Mouse (Mus musculus) common myeloid progenitor, adult 5-6 weeks (primary cell): Measurements from ENCODE around the gene Nradd. TPM values are rescaled to one million over a fixed set of nuclear protein-coding genes. Genes with fewer than 3 reads are reported as not detected.

ENCODE experiments used
- ATAC-seq: replicated peaks from 2 replicates; pipeline ENCODE4 v1.8.0; 2016; ENCODE audit warnings: low read depth, mild to moderate bottlenecking, moderate TSS enrichment, inconsistent platforms; ENCODE audit not compliant: poor library complexity, severe bottlenecking
- total RNA-seq: library from RNA; stranded (forward); fragments of 200-1000, 187-1606 nt; gene quantifications from 2 replicates; pipeline ENCODE4 v1.2.3, GENCODE M21; 2017

Gene Nradd
- total RNA-seq, 1 experiment from 2014 or later: 5.8 TPM

DNA sequence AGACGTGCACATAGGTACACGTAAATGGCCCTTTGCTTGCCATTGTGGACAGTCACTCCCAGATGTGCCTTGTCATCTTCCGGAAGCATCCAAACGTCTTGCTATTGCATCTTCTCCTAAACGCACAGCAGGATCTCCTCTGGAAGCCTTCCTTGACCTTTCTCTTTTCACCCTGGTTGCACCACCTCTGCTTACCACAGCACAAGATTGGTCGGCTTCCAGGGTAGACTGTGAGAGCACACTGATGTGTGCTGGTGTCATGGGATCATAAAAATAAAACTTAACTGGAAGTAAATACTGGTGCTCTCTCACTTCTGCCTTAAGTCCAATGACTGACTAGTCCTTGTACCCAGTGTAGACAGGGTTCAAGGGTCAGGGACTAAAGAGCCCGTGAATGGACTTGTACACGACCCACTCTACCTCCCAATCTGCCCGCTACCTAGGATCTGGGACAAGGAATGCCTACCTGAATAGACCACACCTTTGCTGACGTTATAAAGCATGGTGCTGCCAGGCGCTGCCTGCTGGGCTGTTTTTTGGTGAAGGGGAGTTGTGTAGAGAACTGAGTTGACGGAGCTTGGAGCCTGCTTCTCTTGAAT, 1.5 kb downstream of the Nradd start:
- ATAC-seq: no peak

- ATAC-seq: no peak
Measured at GRCm38 (mm10) chr9:110620685-110621084, 3.6 kb downstream of the Nradd start.

DNA sequence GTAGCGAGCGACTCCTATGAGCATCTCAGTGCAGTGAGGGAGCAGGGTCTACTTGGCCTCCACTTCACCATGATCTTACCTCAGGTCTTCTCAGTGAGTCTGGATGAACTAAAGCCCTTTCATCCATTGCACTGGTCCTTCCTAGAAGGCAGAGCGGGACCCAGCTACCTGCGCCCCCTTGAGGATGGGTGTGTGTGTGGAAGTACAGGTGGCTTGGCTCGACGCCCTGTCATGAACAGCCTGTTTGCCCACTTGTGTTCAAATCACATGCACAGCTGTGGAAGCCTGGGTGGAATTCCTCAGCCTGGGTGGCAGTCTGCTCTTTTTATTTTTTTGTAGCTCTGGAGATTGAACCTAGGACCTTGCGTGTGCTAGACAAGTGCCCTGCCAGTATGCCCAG, 4.1 kb downstream of the Nradd start:
- 0 out of 2 replicates have a peak, but pooled peaks have one; percentile 21 for ATAC-seq

- ATAC-seq: no peak
Measured at GRCm38 (mm10) chr9:110617081-110617480, 7.2 kb downstream of the Nradd start.

DNA sequence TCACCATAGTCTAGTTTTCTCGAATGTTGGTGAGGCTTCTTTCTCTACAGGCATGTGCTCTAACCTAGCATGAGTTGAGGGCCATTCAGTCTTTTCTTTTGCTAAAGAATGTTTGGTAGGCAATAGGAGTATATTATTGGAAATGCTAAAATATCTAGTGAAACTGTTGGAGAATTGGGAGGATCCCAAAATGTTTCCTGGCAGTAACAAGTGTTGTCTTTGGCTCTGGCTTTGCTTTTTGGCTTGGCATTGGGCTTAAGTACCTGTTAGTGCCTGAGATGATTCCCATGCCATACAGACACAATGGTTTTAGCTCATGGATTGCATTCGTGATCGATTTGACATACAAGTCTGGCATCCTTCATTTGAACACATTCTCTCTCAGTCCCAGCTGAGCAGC, 12.8 kb downstream of the Nradd start:
- no peak for ATAC-seq

DNA sequence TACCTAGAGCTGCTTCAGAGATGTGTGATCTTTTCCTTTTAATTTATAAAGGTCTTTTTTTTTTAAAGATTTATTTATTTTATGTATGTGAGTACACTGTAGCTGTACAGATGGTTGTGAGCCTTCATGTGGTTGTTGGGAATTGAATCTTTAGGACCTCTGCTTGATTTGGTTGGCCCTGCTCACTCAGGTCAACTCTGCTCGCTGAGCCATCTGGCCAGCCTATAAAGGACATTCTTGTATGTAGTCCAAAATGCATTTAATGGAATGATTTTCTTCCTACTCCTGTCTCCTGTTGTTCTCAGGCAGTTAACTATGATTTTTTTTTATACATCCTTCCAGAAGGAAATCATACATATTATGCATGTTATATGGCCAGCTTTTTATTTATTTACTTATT, 40.7 kb downstream of the Nradd start:
- ATAC-seq: no peak

GRCm38 (mm10) chr9:110582161-110582560, 42.1 kb downstream of the Nradd start:
- ATAC-seq: no peak

Other genes with a start within 250 kb of the Nradd start
- gene Ptpn23, start 216.2 kb downstream of the Nradd start, total RNA-seq: 3.7 TPM in 2 replicates
- gene Ngp, start 204.7 kb downstream of the Nradd start, total RNA-seq: 114 and 131 TPM in 2 replicates
- gene Klhl18, start 147.8 kb downstream of the Nradd start, total RNA-seq: 8.7 and 10.1 TPM in 2 replicates
- 2.1 and 2.2 TPM in 2 replicates for gene Kif9, start 147.5 kb downstream of the Nradd start, total RNA-seq
- gene Setd2, start 91.9 kb downstream of the Nradd start, total RNA-seq: 181 and 254 TPM in 2 replicates
- gene Nbeal2, start 29.7 kb upstream of the Nradd start, total RNA-seq: 8.6 and 19.5 TPM in 2 replicates
- 88.7 and 112 TPM in 2 replicates for gene Ccdc12, start 32.1 kb upstream of the Nradd start, total RNA-seq
- not detected in 2 replicates for gene Myl3, start 117.4 kb upstream of the Nradd start, total RNA-seq
- gene Pth1r, start 122.7 kb upstream of the Nradd start, total RNA-seq: 0.23 TPM in 1 of 2 replicates, not detected in the other
- not detected in 2 replicates for gene Prss42, start 173.7 kb upstream of the Nradd start, total RNA-seq
- not detected in 2 replicates for gene Prss44, start 189.5 kb upstream of the Nradd start, total RNA-seq
- not detected in 2 replicates for gene Prss43, start 202.2 kb upstream of the Nradd start, total RNA-seq
- not detected in 2 replicates for gene Prss45, start 210.1 kb upstream of the Nradd start, total RNA-seq
- not detected in 2 replicates for gene Prss46, start 220.1 kb upstream of the Nradd start, total RNA-seq
- 8.7 and 10.2 TPM in 2 replicates for gene Prss50, start 233.5 kb upstream of the Nradd start, total RNA-seq